Mouse (Mus musculus) small intestine, adult 2 months (tissue): ENCODE measurements around the gene Zfp704.

Experiments used
- CTCF ChIP-seq: fragments of 200-500 bp; IDR thresholded peaks from 2 replicates; pipeline ENCODE4 v1.5.1; 2012; ENCODE audit warnings: low read depth, mild to moderate bottlenecking, control low read depth, inconsistent platforms, low read length, moderate library complexity, mixed read lengths; ENCODE audit not compliant: insufficient replicate concordance, insufficient read length; ENCODE audit errors: extremely low read depth
- POLR2A ChIP-seq: fragments of 200-500 bp; IDR thresholded peaks from 2 replicates; pipeline ENCODE4 v1.6.1; 2012; ENCODE audit warnings: low read depth, mild to moderate bottlenecking, control low read depth, inconsistent platforms, low read length, moderate library complexity

DNA sequence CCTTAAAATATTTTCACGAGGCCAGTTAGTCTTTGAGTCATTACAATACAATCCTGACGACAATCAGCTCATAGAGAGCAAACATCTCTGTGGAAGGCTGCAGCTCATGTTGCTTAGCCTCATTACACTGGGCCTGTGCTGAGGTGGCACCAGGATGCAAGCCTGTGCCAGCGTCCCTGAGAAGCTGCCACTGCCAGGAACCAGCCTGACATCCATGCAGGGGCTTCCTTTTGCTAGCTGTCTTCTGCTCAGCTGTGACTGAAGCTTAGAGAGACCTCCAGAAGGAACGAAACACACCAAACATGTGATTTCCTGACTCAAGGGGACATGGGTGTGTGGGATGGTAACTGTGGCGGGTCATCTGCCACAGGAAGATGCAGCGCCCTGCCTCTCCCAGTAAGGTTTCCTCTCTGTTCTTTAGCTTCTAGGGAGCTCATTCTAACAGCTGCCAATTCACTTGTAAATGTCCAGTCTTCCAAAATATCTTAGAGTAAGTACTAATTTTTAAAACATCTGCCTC lies 104.1 kb downstream of the Zfp704 start:
- no peak for TF ChIP-seq CTCF
- TF ChIP-seq POLR2A = no peak
